Mouse (Mus musculus) granulocyte monocyte progenitor cell, adult 5-6 weeks (primary cell): ENCODE data around the gene Cd2. TPM values are rescaled to one million over a fixed set of nuclear protein-coding genes. Genes with fewer than 3 reads are reported as not detected.

Experiments used
- ATAC-seq: replicated peaks from 2 replicates; pipeline ENCODE4 v1.8.0; 2016; ENCODE audit warnings: mild to moderate bottlenecking, moderate TSS enrichment, inconsistent platforms; ENCODE audit not compliant: poor library complexity, severe bottlenecking
- total RNA-seq, 2 experiments: library from RNA; stranded (forward) in 1 of 2; stranded (reverse) in 1 of 2; fragments of 200-712, 200-1000 nt in 1 of 2; fragments of >200 nt in 1 of 2; fragmentation: Nextera tagmentation in 1 of 2; gene quantifications; 2 replicates each; pipeline ENCODE4 v1.2.3; 2014 to 2017

The Cd2 gene
- not detected in 2 replicates for total RNA-seq (2014; fragmentation: Nextera tagmentation)
- total RNA-seq (2017): not detected in 2 replicates

DNA sequence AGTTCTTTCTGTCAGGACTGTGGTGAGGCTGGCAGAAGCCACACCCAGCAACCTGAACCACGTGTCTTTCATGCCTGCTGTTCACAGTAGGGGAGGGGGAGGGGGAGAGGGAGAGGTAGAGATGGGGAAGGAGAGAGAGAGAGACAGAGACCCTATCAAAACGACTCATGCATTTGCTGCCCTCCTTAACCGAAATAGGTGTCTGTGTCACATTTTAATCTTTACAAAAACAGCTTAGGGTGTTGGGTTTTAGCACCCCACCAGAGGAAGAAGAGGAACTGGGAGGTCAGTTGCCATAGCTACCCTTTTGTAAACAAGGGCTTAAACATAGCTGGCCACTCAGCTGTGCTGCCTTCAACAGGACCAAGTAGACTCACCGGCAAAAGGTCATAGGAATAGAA, at the start of gene Cd2:
Gene Cd2 (minus strand): TSS at position 29 of the 401 bp plus-strand sequence.
- peak; percentile 79 for ATAC-seq

DNA sequence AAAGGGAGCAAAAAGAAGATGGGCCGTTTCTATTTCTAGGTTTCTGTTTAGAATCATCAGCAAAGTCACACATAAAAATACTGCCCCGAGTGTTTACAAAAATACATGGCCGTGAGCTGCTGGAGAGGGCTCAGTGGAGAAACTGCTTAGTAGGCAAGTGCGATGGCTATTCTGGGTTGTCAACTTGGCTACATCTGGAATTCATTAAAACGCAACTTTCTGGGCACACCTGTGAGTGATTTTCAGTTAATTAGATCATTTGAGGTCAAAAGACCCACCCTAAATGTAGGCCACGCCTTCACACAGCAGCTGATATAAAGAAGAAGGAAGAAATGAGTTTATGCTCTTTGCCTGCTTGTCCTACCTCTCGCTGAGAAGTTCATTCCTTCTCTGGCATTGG, 40.9 kb upstream of the Cd2 start:
- no peak for ATAC-seq

DNA sequence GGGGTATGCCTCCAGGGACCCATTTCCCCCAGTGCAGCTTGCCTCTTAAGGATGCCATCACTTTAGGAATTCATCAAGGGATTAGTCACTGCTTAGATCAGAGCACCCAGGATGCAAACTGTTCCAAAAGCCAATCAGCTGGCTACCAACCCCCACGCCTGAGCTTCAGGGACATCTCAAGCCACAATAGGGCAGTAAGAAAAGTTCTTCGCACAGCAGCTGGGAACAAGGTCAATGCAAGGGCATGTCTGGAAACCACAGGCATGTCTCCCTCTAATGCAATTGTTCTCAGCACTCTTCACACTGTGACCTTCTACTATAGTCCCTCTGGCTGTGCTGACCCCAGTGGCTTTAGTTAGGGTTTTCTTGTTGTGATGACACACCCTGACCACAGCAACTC, 39.5 kb upstream of the Cd2 start:
- ATAC-seq: no peak

DNA sequence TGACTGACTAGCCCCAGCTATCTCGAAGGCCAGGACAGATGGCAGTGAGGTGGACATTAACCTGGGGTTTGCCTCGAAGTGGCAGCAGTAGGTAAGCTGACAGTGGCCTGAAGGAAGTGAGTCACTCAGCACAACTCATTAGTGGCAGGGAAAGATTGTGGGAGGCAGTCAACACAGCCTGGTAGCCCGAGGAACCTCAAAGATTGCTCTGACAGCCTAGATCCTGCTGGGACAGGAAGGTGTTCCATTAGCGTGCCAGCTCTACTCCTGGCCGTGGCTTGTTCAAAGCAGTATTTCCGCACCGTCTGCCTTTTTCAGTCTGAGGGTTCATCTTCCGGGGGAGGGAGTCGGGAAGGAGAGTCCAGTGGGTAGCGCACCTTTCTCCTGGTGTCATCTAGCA, 34.7 kb upstream of the Cd2 start:
- ATAC-seq: no peak

DNA sequence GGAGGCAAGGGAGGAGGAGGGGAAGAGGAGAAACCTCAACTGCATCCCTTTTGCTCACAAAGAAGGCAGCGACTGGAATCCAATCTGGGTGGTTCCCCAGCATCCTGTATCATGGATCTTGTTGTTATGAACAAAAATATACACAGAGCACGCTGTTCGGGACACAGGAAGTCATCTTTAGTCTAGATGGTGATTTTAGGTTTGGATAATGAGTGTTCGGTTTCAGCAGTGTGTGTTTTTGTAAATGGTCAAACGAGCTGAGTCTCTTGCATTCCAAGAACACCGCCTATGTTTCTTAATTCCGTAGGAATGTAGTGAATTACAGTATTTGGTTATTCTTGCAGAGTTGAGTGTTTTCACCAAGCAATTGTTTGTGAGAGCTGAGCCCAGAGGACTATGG, 33.1 kb upstream of the Cd2 start:
- ATAC-seq: no peak

DNA sequence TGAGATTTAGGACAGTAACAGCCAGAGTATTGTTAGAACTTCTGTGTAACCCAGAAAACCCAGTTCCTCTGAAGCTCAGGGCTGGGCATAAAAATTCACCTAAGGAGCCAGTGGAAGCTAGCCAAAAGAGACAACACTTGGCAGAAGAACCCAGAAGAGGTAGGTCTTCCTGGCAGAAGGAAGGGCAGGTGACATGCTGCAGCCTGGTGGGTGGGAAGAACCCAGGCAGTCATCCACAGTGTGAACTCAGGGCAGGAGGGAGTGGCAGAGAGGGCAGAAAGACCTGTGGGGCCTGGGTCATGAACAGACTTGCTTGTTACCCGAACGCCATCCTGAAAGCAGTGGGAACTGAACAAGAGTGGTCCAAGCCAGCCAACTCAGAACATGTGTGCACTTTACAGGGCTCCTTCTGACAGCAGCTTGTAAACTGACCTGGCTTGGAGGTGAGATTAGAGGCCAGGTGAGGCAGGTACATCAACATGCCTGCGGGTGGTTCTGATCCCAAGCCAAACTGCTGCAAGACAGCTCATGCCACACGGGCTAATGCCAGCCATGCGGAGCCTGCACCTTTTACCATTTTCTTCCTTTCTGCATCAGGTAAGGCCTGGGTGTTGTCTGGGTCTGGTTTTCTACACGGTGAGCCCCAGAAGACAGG, 30.9 kb upstream of the Cd2 start:
- ATAC-seq: no peak

DNA sequence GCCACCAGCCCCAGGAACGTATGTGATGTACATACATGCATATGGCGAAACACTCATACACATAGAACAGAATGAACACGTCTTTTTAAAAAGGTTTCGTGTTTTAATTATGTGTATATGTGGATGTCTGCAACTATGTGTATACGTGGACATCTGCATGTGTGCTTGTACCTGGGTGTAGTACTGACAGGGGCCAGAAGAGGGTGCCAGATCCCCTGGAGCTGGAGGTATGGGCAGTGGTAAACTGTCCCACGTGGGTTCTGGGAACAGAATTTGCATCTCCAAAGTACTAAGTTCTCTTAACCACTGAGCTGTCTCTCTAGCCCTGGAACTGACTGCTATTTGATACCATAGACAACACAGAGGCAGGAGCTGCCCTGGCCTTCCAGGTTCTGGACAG, 30.4 kb upstream of the Cd2 start:
- ATAC-seq: no peak

DNA sequence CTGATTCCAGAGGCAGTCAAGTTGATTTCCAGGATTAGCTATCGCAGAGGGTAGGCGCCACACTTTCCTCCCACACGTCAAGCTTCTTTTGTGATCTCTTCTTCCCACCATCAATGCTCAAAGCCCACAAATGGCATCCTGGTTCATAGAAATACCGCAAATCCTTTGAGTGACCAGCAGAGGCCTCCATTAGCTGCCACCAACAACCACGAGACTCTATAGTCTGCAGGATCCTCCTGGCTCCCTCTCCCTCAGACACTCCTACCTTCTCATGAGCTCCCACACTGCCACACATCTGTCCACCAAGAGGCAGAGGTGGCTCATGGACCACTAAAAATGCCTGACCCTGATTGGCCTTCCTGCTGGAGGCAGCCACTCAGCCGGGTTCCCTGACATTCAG, 27.2 kb upstream of the Cd2 start:
- no peak for ATAC-seq

DNA sequence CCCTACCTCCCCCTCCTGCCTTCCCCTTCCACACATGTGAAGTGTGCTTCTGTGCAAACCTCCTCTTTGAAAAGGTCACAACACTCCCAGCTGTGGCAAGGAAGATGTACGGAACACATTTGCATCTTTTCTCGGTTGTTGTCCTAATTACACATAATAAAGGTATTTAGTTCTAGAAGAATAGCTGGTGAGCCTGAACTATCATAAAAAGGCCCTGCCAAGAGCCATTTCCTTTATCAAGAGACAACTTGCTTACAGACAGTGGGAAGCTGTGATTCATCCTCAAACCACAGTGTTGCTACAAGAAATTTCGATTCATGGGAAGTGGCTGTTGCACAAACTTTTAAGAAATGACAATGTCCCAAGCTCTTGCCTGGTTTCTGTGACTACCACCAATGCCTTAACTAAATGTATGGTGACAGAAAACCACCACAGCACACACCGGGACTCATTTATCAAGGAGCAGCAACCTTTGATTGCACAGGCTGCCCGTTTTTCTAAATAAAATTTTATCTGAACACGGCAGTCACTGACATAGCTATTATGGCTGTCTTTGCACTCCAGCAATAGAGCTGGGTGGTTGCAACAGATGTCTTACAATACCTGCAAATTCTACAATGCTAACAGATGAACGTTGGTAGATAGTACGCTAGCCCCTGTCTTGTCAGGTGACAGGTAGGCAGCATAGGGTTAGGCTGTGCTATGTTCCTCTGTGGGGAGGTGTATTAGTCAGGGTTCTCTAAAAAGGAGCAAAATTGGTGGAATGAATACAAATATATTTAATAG, 25.7 kb upstream of the Cd2 start:
- ATAC-seq: peak; percentile 70

DNA sequence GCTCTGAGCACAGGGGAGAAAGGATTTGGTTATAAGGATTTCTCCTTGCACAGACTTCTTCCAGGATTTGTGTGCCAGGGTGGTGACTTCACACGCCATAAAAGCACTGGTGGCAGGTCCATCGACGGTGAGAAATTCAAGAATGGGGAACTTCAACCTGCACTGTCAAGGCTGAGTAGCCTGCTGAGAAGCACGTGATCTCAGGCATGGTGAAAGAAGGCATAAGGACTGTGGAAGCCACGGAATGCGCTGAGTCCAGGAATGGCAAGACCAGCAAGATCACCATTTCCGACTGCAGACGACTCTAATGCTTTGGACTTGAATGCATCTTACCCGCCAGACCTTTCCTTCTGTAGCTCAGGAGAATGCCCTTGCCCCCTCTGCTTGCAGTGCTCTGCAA, 23.2 kb upstream of the Cd2 start:
- peak; percentile 65 for ATAC-seq

DNA sequence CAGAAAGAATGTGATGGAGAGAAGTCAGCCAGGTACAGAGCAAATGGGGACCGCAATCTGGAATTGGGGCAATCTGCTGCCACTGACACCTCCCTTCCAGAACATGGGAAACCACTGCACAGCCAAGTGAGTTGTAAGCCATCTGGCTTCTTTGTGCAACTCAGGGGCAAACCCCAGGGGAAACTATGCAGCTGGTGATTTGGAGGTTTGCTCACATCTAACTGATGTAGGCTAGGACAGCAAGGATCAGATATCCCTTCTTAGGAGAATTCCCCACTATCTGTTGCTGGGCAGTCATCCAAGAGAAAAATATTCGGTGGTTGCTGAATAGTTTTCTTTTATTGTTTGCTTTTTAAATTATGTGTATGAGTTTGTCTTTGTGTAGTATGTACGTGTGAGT, 21.9 kb upstream of the Cd2 start:
- no peak for ATAC-seq

DNA sequence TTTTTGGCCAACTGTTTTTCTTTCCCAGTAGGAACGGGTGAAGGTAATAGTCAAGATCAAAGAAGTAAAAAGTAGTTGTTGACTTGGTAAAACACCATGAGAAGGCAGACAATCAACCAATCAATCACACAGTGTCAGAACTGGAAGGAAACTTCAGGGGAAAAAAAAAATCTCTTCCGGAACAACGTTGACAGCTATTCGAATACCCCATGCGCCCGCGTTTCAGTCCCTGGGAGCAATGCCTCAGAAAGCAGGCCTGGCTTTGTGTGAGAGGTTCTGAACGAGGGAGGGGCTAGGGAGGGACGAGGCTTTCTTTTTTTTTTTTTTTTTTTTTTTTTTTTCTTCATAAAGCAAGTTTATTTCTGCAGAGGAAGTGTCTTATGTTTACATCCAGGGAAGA, 18.4 kb upstream of the Cd2 start:
- no peak for ATAC-seq

DNA sequence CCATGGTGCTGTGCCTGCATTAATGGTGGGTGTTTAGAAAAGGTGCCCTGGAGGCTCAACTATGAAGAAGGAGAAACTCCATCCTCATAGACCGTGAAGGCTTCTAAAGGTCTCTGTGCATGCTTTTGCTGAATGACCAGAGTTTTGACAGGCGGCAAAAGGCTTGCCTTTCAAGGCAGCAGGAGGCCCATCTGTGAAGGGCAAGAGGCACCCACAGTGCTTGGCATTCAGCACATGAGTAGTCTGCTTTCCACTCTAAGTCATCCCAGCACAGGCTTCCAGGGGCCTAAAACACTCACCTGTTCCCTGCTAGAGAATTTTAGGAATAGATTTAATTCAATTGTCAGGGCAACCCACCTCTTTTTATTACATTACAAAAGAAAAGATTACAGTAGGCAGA, 17.3 kb upstream of the Cd2 start:
- no peak for ATAC-seq

DNA sequence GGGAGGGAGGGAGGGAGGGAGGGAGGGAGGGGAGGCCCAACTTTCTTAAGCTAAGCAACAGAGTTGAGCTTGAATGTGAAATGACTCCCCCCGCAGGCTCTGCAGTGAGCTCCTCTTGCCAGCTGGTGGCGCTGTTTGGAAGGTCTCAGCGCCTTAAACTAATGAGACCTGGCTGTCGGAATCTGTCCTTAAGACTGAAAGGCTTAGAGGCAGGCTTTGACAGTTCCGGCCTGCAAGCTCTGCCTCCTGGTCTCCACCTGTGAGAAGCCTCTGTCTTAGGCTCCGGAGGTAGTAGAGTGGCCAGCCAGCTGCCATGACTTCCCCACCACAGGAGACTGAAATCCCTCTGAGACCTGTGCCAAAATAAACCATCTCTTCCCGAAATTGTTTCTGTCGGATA, 16.4 kb upstream of the Cd2 start:
- ATAC-seq: peak; percentile 50

DNA sequence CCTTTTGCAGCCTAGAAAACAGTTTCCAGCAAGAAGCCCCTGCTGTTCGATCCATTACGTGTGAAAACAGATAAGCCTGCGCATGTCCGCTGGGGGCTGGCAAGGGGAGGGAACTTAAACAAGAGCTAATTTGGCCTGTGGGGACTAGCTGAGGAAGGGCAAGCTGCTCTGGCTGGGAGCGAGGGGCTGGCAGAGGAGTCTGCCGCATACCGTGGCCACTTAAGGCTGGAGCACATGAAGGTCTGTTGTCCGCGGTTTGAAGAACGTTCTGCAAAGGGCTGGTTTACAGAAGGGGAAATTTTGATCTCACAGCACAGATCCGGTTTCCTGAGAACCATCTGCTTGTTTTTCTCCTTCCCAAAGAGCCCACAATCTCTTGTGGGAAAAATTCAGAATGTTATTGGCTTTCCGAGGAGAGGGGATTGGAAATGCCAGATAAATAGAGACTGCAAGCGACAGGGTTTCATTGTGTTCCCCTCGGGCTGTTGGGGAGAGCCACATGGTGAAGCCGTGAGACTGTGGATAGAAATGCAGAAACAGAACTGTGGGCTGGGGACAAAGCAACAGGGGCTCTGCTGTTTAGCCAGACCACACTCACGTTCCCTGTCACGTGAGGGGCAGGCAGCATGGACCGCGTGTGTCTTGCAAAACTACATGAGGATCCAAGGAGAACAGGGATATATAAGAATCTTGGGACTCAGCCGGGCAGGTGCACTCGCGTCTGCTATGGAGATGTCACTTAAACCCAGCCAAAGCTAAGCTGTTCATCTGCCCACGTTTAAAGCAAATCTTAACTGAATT, 12.7 kb upstream of the Cd2 start:
- ATAC-seq: peak; percentile 47

DNA sequence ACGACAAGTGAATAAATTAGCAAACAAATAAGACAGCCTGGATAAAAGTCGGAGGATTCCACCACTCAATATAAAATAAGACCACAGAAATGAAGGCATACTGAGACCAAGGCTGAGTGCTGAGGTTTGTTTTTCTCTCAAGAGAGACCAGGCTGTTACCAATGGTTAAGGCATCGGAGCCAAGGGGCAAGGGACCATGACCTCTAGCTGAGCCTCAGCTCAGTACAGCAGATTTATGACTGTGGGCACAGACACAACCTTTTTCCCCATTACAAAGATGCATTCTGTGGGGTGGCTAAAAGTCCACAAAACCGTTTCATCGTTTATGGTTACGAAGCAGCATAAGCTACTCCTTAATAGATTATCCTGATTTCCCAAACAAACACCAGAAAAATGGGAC, 11.9 kb upstream of the Cd2 start:
- ATAC-seq: no peak

DNA sequence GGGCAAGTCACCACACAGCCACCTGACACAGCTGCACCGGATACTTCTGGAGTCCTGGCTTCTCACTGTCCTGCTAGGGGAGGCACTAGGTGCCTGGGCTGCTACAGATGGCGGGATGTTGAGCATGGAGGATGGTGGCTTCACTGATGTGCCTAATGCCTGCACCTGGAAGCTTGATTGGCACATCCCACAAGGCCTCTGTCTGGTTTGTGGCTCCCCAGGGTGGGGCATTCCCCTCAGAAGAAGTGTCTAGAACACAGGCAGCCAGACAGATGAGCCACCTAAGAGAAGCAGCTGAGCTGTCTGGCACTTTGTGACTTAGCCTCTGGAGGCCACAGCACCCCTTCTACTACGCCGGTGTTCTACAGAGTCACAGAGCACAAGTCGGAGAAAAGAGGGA, 9.5 kb upstream of the Cd2 start:
- no peak for ATAC-seq

DNA sequence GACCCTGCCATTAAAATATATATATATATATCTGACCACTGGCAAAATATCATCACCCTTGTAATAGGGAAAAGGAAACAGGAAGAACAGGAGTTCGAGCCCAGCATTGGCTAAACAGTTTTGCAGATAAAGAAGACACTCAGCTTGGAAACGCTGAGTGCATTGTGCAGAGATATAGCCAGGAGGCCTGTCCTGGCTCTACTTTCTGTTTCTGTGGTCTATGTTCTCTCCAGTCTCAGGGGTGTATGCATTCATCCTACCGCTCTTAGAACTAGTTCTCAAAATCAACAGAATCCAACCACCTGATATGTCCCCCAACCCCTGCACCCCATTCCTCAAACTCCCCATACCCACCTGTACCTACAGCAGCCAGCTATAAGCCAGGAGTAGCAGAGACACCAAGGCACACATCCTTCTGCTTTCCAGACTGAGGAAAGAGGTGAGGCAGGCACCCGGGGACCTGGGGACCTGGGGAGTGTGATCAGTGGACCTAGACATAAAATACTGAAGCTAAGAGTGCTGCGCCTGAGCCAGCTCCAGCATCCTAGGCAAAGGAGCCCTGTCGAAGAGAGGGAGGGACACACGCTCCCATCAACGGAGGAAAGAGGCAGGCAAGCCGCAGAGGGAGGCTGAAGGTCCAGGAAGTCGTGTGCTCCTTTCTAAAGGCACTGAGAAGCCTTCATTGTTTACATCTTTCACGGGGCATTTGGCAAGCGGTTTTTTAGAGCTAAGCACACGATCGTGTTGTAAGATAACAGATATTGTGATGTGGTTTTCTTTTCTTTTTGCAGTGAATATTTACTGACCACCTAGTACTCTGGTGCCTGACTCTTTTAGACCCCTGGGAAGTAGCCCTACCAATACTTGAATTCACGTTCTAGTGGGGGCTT, 8.4 kb upstream of the Cd2 start:
- ATAC-seq: no peak

DNA sequence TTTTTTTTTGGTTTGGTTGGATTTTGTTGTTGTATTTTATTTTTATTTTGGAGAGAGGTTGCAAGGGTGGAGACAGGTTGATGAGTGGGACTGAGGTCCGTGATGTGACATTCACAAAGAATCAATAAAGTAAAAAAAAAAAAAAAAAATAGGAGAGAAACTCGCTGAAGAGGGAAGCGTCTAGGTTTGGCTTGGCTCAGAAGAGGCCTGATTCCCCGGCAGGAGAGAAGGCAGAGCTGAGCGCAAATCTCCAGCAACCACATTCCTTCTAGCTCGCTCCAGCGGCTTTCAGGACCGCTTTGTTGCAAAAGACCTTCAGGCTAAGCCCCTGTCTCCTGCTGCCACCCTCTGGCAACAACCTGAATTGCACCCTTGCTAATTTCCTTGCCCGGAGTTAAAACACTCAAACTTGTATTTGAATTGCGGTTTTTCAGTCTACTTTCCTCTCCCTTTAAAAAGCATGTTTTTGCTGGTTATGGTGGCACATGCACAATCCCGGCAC, 7.7 kb upstream of the Cd2 start:
- peak; percentile 55 for ATAC-seq
